In the genomic region with DNA sequence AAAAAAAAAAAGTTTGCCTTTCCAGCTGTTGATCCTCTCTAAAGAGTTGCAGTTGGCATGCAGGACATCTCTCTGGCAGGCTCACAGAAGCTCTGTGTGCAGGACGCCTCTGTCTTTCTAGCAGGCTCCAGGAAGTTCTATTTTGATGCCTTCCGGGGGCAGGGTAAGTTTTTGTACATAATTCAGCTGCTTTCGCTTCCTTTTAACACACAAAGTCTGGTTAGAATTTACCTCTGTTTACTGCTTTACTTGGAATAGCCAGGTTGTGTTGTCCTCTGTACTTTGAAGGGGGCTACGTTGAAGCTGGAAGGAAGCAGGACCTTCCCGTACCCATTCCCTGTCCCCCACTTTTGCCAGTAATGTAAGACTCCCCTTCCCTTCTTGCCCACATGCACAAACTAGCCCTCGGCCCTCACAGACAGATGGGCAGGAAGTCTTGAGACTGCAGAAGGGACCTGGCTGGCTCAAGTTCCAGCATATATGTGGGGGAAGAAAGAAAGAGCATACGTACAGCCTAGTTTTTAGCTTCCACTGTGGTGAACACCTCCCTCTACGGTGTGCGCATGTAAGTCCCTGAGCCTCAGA, we compare ENCODE assay signal across 9 mouse cellular contexts.
DNase-seq lines count a peak whose midpoint lies in the region; ATAC-seq and TF ChIP-seq lines count a peak whose summit lies in the region.
"Had no signal": no experiment of that assay in that cellular context is flagged by ENCODE, and none has a peak within 500 bp of the region (broad histone marks: within the 10 kb centered on the region; RNA-seq: fewer than 3 reads in every experiment).

No protein-coding gene starts in this region.

- no peak overlapping the region for H3K9ac ChIP-seq in hindbrain, embryonic 11.5 days (ENCODE audit: low read depth, low read length)
- no peak overlapping the region for H3K9ac ChIP-seq in forebrain, embryonic 12.5 days
- H3K9ac ChIP-seq: hindbrain, embryonic 15.5 days had no signal

- TF ChIP-seq POLR2A in testis, adult 2 months (IDR thresholded peaks at IDR 0.05; ENCODE audit: control insufficient read depth, low read depth, low read length): no peak

- no peak for ATAC-seq in hindbrain, embryonic 11.5 days (ENCODE audit: low FRiP score)
- no peak for ATAC-seq in forebrain, embryonic 12.5 days (ENCODE audit: low FRiP score)

- WGBS in hindbrain, embryonic 11.5 days: 83% methylated on average over 9 of the region's 9 CpGs
- WGBS in forebrain, embryonic 12.5 days: 86% methylated on average over 9 of the region's 9 CpGs

- H3K27ac ChIP-seq in testis, adult 2 months (ENCODE audit: control insufficient read depth, insufficient read depth, low read depth, low read length): peak overlapping the region; percentile 43; the same call in 1 of the 2 replicates
- H3K27ac ChIP-seq in hindbrain, embryonic 11.5 days (ENCODE audit: low read depth, low read length): no peak overlapping the region
- H3K27ac ChIP-seq in forebrain, embryonic 12.5 days: no peak overlapping the region
- H3K27ac ChIP-seq: hindbrain, embryonic 15.5 days had no signal

- H3K4me1 ChIP-seq in testis, adult 2 months (ENCODE audit: control insufficient read depth, insufficient read depth, low read length): no peaks in the 10 kb centered on the region
- H3K4me1 ChIP-seq in hindbrain, embryonic 11.5 days (replicated peaks; ENCODE audit: control insufficient read depth, insufficient read depth, low read length): no peaks in the 10 kb centered on the region
- peaks cover 39% of the 10 kb centered on the region for H3K4me1 ChIP-seq in forebrain, embryonic 12.5 days

- H3K4me2 ChIP-seq in hindbrain, embryonic 11.5 days (replicated peaks; ENCODE audit: low read depth, low read length): no peak overlapping the region
- no peak overlapping the region for H3K4me2 ChIP-seq in forebrain, embryonic 12.5 days
- H3K4me2 ChIP-seq: hindbrain, embryonic 15.5 days had no signal

- H3K4me3 ChIP-seq in testis, adult 2 months (ENCODE audit: control insufficient read depth, low read depth, low read length): no peak overlapping the region
- H3K4me3 ChIP-seq in hindbrain, embryonic 11.5 days (ENCODE audit: low read depth, low read length): no peak overlapping the region
- no peak overlapping the region for H3K4me3 ChIP-seq in forebrain, embryonic 12.5 days (replicated peaks)
- H3K4me3 ChIP-seq: hindbrain, embryonic 15.5 days had no signal

- TF ChIP-seq CTCF in testis, adult 2 months (IDR thresholded peaks at IDR 0.05; ENCODE audit: control insufficient read depth, insufficient read depth, insufficient replicate concordance, low read depth, low read length): no peak

- no peak for DNase-seq in testis, postnatal 14 days (ENCODE audit: low spot score)
- DNase-seq in kidney, adult 8-10 months: peak; percentile 23 to 27
- DNase-seq in lung, postnatal 36 days: peak; percentile 52
- DNase-seq in thymus, postnatal 0 days (ENCODE audit: low spot score): peak; percentile 68
- no peak for DNase-seq in cerebellum, postnatal 14 days
- DNase-seq in hindbrain, embryonic 11.5 days (ENCODE audit: low spot score): no peak

- no peaks in the 10 kb centered on the region for H3K27me3 ChIP-seq in testis, adult 2 months (ENCODE audit: control insufficient read depth, insufficient read depth, low read length)
- H3K27me3 ChIP-seq in hindbrain, embryonic 11.5 days (ENCODE audit: control insufficient read depth, insufficient read depth, low read length): no peaks in the 10 kb centered on the region
- H3K27me3 ChIP-seq in forebrain, embryonic 12.5 days: peaks cover 5% of the 10 kb centered on the region
- H3K27me3 ChIP-seq: hindbrain, embryonic 15.5 days had no signal

- H3K9me3 ChIP-seq in hindbrain, embryonic 11.5 days (ENCODE audit: control insufficient read depth, low read length): no peaks in the 10 kb centered on the region
- no peaks in the 10 kb centered on the region for H3K9me3 ChIP-seq in forebrain, embryonic 12.5 days
- H3K9me3 ChIP-seq: hindbrain, embryonic 15.5 days had no signal

- H3K36me3 ChIP-seq in testis, adult 2 months (ENCODE audit: control insufficient read depth, insufficient read depth, low read length): no peaks in the 10 kb centered on the region
- no peaks in the 10 kb centered on the region for H3K36me3 ChIP-seq in hindbrain, embryonic 11.5 days (ENCODE audit: control insufficient read depth, insufficient read depth, low read length)
- H3K36me3 ChIP-seq in forebrain, embryonic 12.5 days (replicated peaks): no peaks in the 10 kb centered on the region
- H3K36me3 ChIP-seq: hindbrain, embryonic 15.5 days had no signal

Comparison
In these comparisons a context has a peak if more than half of its experiments do, and no peak if none do; other contexts are left out.
1. DNase-seq: peak in kidney, adult 8-10 months (2 of 2), lung, postnatal 36 days (single experiment) and thymus, postnatal 0 days (single experiment); none in testis, postnatal 14 days (single experiment), cerebellum, postnatal 14 days (0 of 2) and hindbrain, embryonic 11.5 days (single experiment).